Mouse (Mus musculus) lung, postnatal 14 days (tissue): ENCODE measurements around the gene Nup85.

Experiments used
- DNase-seq: peaks from one replicate; pipeline ENCODE4 v3.0.0; 2021

The Nup85 gene

DNA sequence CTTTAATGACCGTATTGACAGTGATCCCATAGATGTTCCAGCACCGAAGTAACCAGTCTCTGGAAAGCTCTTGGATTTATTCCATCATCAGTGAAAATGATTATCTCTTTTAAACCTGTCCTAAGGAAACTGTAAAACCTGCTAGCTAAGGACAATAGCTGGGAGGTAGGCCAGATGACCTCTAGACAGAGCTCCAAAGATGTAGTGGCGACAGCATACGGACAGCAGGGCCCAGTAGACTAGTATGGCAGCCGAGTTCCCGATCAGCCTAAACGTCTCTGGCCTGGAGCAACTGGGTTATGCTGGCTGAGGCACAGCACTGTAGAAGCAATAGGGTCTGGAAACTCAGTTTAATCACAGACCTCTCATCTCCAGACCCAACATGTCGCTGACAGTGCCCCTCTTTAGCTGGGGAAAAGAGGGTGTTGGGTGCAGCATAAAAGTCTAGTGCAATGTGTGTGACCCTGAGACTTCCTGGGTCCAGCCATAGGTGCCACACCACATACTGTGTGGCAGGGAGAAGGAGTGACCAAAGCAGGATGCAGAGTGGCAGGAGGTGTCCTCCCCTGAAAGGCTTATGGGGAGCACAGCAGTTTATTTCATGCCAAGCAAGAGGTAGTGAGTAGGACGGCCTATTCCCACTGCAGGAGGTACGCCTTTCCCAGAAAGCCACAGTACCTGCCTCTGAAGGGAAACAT, 20.3 kb downstream of the Nup85 start:
- no peak for DNase-seq

DNA sequence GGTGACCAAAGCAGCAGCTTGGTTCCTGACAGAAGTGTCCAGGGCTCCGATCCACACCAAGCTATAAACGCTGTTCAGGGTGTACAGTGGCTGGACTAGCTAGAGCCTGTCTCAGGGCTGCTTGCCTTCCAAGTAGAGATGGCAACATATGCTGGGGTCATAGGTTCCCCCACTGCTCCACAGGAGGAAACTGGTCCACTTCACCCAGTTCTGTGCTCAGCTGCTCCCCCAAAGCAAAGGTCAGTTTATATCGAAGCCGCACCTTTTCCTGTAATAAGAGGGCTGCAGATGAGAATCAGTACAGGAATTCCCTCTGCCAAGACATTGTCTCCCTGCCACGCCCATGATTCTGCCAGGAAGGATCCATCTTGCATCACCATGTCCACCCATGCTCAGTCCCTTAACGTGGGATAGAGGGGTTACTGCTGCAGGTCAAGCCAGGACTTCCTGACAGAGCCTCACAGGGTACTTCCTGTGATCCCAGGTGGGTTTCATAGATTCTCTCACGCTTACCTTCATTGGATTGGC, 21.4 kb downstream of the Nup85 start:
- peak; percentile 28 for DNase-seq

DNA sequence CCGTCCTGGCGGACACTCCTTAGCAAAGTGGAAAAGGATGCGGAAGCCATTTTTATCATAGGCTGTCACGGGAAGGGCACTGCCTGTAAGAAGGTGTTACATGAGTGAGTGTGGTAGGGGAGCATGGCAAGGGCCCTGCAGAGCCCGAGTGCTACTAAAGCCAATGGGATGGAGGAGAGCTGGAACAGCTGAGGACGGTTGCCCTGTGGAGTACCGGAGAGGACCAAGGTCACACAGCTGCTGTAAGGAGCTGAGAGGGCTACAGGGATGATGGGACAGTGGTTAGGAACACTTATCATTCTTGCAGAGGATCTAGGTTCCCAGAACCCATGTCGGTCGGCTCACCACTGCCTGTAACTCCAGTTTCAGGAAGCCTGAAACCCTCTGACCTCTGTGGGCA, 22.2 kb downstream of the Nup85 start:
- DNase-seq, result no peak

DNA sequence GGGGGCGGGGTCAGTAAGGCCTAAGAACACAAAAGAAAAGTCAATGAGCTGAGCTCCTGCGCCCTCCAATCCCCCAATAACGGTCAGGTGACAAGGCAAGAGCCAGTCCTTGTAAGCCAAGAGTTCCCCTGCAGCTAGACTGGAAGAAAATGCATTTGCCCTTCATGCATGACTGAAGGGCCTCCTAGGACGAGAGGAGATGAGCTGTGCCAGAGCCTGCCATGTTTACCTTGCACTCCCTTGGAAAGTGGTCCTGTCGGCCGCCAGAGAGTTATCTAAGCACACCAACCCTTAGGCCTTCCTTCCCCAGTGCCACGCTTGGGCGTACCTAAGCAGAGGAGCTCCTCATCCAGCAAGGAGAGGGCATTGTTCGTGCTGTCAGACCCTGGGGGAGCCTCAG, 23.8 kb downstream of the Nup85 start:
- no peak for DNase-seq

DNA sequence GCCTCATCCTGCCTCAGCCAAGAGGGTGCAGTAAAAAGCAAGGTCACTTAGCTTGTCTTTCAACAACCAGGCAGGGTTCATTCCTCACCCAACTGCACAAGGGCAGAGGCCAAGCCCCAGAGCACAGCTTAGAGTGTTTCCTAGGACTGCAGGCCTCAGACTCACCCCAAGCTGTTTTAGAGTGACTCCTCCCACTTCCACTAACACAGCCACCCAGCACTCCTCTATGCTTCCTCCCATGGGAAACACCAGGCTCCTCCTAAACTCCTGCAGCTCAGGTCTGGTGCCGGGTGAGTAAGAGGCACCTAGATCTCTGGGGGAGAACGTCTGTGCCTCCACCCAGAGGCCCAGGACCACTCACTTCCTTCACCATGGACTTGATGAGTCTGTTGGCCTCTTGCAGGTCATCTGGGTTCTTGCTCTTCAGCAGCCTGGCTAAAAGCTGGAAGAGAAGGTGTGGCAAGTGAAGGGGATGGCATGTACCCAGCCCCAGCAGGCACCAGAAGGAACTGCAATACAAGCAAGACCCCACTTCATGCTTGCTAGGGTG, 26.4 kb downstream of the Nup85 start:
- no peak for DNase-seq

DNA sequence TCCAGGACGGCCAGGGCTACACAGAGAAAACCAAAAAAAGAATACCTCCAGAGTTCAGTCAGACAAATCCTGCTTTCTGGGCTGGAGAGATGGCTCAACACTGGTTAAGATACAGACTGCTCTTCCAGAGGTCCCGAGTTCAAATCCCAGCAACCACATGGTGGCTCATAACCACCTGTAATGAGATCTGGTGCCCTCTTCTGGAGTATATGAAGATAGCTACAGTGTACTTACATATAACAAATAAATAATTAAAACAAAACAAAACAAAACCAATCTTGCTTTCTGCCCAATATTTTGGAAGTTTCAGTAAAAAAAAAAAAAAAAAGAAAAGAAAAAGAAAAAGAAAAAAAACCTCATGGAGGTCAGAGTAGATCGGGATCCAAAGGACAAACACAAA, 31.0 kb downstream of the Nup85 start:
- no peak for DNase-seq

DNA sequence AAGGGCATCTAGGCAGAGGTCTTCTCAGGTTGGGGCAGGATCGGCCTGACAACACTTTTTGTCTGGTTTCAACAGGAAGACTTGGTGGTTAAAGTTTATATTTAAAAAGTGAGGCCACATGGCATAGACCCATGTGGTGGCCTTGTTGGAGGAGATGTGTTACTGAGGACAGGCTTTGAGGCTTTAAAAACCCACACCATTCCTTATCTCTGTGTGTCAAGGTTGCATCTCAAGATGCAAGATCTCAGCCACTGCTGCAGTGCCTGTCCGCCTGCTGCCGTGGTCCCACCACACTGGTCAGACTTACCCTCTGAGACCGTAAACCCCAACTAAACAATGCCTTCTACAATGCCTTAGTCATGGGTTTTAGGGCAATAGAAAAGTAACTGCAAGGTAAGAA, 34.1 kb downstream of the Nup85 start:
- DNase-seq, result no peak

DNA sequence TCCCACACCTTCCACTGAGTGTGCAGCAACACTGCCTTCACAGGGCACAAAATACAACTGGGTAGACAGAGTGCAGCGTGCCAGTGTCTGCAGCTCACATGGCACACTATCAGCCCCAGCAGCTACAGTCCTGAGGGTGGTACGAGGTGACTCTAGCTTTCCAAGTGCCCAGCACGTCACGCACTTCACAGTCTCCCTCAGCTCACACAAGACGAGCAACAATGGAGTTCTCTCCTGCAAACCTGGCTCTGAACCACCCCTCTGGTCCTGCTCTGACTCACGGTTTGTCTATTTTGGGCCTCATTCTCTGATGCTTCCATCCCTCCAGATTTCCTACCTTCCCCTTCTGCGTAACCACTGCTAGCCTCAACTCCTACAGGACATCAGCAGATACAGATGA, 35.5 kb downstream of the Nup85 start:
- DNase-seq, result no peak

DNA sequence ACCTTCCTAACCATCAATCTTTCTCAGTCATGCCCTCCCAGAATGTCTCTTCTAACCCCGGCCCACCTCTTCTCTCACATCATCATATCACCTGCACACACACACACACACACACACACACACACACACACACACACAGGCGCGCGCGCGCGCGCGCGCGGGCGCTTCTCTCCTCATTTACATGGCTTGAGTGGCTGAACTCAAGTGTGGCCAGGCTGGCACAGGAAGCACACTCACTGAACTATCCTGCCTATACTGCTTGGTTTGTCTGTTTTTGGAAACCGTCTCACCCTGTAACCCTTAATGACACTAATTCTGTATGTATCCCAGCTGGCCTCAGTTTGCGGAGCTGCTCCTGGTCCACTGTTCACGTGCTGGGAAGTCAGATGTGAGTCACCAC, 36.5 kb downstream of the Nup85 start:
- no peak for DNase-seq

DNA sequence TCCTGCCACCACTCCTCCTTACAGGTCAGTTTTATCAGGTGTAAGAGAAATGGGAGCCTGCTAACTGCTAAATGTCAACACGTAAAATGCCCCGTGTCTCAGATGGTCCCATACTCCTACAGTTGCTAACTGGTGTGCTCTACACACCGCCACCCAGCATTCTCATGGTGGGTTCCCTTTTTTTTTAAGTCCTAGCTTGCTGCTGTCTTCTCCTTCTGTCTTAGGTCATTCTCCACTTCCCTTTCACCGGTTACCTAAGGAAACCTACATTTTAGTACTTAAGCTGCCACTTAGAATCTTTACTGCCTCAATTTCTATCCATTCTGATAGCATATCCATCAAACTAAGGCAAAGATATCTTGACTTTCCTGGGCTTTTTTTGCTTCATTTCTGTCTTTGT, 36.9 kb downstream of the Nup85 start:
- no peak for DNase-seq

DNA sequence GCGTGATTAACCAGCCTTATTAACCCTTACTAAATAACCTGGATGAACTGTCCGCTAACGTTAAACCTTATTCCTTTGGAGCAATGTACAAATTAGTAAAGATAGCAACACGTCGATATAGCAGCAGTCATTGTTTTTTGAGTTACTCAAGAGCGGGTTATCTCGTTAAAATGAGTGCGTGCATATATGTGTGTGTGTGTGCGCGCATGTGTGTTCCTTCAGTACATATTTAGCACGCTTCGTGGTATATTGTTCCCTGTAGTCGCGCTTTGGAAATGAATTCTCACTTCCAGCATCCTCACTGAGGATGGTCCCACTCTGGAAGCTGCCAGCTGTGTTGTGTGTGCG, 38.9 kb downstream of the Nup85 start:
- DNase-seq, result no peak

DNA sequence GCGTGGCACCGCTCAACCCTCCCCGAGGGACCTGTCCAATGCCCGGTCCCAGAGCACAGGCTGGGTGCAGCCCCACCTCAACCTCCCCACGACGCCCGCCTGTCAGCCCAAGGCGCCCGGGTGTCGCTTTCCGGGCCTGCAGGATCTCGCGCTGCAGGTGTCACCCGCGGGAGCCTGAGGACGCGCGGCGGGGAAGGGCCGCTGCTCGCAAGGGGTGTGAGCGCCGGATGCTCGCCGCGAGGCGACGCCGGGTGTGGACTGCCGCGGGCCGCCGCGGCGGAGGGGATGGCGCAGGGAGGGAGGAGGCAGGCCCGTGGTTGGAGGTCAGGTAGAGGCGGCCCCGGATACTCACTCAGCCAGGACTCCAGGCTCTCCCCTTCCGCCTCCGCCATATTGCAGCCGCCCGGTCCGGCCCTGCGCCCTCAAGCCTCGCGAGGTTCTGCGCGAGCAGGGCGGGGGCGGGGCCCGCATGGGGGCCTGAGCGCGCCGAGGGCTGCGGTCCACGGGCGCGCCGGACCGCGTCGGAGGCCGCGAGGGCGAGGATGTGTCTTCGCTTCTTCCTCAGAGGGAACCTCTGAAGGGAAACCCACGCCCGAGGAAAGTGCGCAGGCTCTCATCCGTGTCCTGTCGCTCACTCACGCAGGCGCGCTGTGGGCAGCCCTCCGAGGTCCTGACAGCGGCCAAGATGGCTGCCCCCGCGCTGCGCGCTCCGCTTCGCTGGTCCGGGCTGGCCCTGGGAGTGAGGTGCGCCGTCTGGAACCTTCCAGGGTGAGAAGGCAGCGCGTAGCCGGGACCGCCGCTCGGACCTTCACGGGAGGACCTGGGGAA, 39.5 kb downstream of the Nup85 start, which contains the start of the genes Mrps7 and Gga3:
Gene Mrps7 (plus strand): TSS at position 450 of the 828 bp plus-strand sequence.
Gene Gga3 (minus strand): TSS at position 576 of the 828 bp plus-strand sequence.
- DNase-seq, result peak; percentile 93

DNA sequence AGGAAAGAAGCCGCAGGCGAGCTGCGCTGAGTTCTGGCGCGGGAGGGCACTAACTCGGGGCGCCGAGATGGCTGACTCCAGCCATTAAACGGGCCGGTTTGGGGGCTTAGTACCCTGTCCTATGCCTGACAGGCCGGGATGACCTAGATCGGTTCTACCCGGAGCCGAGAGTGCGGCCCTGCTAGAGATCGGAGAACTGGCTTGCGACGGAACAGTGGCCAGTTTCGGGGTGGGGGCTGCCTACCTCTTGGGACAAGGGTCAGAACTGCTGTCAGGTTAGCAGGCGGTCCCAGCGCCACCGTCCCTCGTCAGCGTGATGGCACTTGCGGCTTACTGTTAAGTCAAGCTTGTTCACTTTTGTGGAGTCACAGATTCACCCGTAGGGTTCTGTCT, 40.1 kb downstream of the Nup85 start:
- peak; percentile 15 for DNase-seq

DNA sequence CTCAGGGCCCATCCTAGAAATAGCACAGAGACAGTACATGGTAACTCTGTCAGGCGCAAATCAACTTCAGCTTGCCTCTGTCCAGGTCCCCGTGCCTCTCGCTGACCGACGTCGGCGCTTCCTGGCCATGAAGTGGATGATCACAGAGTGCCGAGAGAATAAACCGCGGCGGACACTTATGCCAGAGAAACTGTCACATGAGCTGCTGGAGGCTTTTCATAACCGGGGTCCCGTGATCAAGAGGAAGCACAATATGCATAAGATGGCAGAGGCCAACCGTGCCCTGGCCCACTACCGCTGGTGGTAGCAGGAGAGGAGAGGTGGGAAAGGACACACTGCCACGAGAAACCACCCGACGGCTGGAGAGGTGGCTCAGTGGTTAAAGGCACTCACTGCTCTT, 42.5 kb downstream of the Nup85 start:
- no peak for DNase-seq

DNA sequence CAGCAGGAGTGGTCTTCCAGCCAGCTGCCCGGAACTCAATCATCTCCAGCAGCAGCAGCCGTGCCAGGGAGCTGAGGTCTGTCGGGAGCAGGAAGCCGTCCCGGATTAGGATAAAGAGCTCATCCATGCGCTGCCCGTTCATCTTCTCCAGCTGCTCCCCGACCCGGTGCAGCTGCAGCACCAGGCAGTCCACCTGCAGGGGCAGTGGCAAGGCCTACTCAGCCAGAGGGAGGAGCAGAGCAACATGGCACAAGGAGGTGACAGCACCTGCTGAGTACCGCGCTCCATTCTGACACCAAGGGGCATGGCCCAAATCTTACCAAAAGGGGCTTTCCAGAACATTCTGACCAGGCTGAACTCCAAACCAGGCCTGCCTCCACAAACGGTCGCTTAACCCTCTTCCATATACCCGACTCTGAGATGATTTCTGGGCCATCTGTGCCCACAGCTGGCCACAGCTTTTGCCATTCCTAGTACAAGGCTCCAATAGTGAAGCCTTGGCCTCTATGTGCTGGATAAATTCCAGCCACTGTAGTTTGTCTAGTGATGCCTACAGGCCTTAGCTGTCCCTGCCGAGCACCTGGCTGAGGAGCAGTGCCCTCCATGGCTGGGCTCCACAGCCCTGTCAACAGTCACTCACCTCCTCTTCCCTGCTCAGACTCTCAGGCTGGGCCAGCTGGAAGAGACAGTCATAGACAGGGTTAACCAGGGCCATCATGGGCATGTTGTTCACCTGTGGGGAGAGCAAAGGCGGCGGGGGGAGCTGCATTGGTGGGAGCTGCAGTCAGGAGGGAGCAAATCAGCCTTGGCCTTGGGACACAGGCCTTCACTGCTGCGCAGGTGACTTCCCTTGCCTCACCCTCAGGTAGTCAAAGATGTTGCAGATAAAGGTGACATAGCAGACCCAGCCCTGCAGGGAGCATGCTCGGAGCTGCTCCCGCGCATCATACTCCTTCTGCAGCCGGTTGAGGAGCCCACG, 44.5 kb downstream of the Nup85 start:
- no peak for DNase-seq

DNA sequence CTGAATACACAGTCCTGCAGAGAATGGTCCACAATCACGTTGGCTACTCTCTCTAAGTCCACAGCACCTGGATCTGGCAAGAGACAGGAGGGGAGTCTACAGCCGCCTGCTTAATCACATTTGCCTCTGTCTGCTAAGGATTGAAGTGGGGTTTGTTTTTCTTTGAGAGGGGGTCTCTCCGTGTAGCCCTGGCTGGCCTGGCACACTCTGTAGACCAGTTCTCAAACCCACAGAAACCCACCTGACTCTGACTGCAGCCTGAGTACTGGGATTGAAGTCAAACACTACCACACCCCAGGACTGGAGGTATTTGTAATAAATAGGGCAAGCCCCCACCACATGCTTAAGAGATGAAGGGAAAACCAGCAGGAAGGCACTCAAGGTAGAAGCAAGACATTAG, 45.3 kb downstream of the Nup85 start:
- DNase-seq, result no peak

DNA sequence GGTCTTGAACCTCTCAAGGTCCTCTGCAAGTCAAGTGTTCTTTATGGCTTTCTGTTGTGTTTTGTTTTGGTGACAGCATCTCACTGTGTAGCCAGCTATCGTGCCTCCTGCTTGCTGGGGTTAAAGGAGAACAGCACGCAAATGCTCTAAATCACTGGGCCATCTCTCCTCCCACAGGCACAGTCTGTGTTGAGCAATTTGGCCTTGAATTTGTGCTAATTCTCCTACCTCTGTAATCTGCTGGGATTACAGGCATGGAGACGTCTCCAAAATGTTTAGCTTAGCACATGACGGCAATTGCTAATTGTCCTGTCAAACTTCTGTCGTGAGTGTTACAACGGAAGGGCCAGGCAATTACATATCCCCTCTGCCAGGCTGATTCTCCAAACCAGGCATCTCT, 46.9 kb downstream of the Nup85 start:
- no peak for DNase-seq

DNA sequence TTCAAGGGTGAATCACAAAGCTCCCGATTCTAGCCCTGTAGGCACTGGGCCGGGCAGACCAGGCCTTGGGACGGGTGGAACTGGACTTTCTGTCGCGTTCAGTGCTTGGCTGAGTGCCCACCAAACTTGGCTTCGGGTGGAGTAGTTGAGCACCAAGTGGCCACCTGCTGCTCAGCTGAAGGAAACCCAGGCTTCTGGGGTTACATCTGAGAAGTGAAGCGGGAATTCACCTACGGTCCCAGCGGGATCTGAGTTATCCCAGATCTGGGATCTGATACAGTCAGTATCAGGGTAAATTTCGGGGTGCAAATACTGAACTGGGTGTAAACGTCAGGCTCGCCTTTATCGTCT, 47.8 kb downstream of the Nup85 start:
- peak; percentile 89 for DNase-seq

DNA sequence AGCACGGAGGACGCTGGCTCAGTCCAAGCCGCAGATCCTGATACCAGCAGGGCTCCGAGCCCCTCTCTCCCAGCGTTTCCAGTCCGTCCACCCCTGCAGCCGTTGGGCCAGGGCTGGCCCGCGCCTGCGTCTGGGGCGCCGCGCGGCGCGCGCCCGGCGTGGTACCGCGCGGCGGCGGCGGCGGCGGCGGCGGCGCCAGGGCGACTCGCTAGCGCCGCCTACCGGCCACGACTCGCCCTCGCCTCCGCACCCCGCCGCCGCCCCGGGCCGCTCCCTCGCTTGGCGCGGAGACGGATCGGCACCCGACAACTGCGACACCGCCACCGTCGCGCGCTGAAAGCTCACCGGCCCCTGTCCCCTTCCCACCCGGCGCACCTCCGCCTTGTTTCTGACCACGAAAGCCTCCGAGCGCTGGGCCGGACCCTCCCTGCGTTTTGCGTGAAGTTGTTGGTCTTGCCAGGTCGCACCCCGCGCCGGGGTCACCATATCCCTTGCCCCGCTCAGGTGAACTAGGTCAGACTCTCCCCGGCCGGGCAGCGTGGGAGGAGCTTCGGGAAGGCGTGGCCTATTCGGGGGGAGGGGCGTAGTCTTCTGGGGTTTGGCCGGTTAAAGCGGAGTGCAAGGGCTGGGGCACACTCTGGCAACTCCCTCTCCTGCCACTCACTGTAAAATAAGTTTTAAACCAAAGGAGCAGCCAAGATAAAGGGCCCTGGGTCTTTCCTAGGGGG, 48.3 kb downstream of the Nup85 start, which contains the start of gene Mif4gd:
Gene Mif4gd (minus strand): TSS at position 560 of the 728 bp plus-strand sequence.
- peak; percentile 95 for DNase-seq

DNA sequence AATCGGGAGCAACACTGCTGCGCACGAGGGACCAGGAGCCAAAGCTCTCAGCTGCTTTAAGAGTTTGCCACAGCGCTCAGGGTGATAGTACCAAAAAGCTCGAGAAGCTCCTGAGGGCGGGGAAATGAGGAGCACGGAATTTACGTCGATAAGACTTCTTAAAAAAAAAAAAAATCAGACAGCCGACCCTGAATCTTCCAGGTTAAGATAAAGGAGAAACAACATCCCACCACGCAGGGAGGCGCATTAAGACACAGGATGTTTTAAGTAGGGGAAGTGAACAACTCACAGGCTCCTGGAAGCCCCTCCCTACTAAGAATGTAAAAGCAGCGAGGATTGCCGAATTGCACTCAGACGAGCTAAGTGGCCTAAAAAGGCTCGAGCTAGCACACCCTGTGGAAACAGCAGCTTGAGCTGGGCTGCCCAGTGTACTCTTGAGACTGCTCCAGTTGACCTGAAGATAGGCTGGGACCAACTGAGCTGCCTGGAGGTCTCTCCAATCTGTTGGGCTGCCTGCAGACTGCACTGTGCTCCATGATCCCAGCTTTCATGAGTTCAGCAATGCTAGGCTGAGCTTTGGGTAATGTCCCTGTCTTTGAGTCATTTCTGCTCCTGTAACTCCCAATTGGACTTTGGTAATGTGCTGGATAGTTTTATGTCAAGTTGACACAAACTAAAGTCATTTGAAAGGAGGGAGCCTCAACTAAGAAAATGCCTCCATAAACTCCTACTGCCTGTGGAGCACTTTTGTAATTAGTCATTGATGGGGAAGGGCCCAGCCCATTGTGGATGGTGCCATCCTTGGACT, 49.1 kb downstream of the Nup85 start:
- peak; percentile 48 for DNase-seq
